Mouse (Mus musculus) cerebellum, postnatal 4 days (tissue): ENCODE measurements around the gene Traf3ip3.
A peak's percentile ranks its signal among the peaks of the same experiment; 100 is the strongest.

Experiments used
- DNase-seq, 2 experiments: peaks; one replicate each; pipeline ENCODE4 v3.0.0; 2022; ENCODE audit warnings: low spot score in 2 of 2, mixed read lengths in 1 of 2

The Traf3ip3 gene

DNA sequence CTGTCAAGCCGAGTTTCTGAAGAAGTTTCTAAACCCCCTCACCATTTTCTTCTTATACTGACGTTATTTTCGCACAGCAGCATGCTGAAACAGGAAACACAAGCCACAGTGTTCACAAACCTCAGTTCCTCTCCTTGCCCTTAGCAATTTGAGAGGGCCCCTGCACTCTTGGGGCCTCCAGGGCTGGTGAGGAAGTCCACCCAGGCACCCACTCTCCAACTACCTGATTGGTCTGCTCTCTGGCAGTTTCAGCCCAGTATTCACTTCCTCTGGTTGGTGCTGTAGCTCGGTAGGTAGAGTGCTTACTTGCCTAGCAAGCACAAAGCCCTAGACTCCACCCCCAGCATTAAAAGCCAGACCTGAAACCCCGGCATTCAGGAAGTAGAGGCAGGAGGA is at the start of gene Traf3ip3:
Gene Traf3ip3 (minus strand): TSS at position 321 of the 396 bp plus-strand sequence.
- no peak for DNase-seq

GRCm38 (mm10) chr1:193250026-193250425 is 48.5 kb upstream of the Traf3ip3 start:
- DNase-seq, result no peak

GRCm38 (mm10) chr1:193244235-193244634 is 42.7 kb upstream of the Traf3ip3 start:
- DNase-seq, result no peak

- DNase-seq, result no peak
Measured at GRCm38 (mm10) chr1:193243571-193244193, 42.2 kb upstream of the Traf3ip3 start.

DNA sequence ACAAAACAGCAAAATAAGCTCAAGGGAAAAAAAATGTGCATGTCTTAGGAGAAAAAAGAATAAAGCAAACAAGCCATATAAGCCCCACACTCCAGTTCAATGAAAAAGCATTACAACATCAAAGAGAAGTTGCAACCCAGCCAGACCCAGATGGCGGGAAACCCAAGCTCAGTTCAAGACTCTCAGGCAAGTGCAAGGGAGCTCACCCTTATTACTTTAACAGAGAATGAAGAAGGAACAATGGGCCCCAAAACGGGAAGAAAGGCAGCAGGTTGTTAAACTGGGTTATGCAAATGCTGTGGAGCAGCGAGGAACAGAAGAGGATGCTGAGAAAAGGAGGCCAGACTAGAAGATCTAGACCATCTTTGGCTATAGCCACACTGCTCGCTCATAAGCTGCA is 41.4 kb upstream of the Traf3ip3 start:
- no peak for DNase-seq

DNA sequence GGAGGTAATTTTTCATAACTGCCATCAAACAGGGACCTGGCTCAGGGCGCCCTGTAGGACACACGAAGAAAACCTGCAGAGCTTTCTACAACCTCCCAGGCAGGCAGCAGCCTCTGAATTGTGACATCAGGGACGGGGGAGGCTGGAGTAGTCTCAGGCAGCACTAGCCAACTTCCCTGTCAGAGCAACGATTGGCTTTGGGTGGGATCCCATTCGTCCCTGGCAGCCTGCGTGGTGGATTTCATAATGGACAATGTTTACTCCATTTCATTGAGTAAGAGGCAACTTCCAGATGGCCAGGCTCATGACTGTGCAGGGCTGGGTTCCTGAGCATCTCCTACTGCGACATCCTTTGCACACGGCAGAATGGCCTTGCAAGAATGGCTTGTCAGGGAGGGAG is 40.7 kb upstream of the Traf3ip3 start:
- peak in 1 of 2 experiments; percentile 56 for DNase-seq

DNA sequence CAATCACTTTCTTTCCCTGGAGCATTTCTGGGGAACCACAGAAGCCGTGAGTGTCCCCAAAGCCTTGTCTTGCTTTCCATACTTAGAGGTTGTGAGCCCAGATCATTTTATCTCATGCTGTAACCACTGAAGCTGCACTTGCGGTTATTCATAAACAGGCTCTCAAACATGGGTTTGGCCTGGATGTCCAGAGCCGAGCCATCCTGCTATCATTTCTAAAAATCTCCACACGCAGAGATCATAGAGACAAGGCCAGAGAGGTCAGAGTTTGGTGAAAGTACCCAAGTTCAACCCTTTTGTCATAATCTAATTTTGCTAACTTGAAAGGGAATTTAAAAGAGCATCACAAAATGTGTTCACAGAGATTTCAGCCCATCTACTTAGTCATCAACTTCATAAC is 39.9 kb upstream of the Traf3ip3 start:
- DNase-seq, result no peak

DNA sequence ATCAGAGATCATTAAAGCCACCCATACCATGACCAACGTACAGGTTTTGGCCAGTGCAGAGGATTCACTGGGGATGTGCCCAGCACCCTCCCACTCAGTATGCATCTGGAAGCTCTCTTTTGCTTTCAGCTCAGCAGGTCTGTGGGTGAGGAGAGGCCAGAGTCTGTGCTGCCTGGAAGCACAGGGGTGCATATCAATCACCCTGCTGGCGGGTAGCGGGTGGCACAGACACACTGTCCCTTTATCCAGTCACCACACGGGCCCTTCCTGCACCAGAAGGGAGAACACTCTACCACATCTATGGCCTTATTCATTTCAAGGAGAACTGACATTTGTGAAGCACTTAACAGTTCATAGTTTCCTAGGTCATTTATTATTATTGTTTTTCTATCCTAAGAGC is 36.9 kb upstream of the Traf3ip3 start:
- DNase-seq, result no peak

GRCm38 (mm10) chr1:193234930-193235329 is 33.4 kb upstream of the Traf3ip3 start:
- DNase-seq, result no peak

DNA sequence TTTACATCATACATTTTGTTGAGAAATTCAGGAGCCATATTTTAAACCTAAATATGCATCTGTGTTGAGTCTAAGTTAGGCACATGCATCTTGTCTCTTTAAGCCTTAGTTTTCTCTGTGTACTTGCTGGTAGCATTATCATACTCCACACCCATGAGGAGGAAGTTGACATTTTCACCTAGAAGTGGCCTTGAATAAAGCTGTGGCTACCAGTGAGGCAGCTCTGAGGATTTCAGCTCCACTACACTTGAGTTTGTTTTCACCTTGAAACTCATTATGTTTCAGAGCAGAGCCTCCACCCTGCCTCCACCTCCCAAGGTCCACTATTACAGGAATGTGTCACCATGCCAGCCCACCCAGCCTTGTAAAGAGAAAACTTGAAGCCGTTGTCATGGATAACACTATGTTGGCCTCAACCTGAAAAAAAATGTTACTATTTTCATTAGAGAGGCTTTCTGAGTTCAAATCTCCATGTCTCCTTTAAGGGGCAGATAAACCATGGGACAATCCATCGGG is 32.7 kb upstream of the Traf3ip3 start:
- no peak for DNase-seq

DNA sequence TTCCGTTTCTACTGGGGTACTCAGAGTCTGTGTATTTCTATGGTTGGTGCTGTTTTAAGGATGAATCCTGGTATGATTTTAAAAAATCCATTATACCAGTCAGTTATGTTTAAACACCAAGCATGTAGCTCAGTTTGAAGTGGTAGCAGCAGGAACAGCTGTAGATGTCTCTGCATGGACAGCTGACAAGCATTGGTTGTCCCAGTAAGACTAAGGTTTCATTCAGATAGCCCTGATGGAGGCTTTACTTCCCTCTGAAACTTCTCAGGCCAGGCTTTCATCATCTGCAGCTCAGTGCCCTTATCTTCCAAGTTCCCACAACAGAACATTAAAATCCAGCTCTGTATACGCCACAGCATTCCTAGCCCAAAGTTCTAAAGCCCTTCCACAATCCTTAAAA is 31.2 kb upstream of the Traf3ip3 start:
- DNase-seq, result no peak

DNA sequence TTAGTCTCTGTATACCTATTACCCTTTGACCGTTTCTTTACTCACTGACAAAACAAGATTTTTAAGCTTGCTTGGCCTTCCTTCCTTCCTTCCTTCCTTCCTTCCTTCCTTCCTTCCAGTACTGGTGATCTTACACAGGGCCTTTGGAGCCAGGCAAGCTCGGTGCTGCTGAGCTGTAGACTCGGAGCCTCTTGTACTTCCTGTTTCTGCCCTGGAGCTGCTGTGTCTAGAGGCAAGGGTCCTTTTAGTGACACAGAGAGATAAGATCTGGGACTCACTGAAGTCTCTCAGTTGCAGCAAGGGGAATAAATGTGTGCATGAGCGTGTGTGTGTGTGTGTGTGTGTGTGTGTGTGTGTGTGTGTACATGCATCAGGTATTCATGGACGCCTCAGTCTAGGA is 29.4 kb upstream of the Traf3ip3 start:
- DNase-seq, result no peak

- DNase-seq, result no peak
Measured at GRCm38 (mm10) chr1:193230531-193230930, 29.0 kb upstream of the Traf3ip3 start.

GRCm38 (mm10) chr1:193229570-193229969 is 28.1 kb upstream of the Traf3ip3 start:
- no peak for DNase-seq

DNA sequence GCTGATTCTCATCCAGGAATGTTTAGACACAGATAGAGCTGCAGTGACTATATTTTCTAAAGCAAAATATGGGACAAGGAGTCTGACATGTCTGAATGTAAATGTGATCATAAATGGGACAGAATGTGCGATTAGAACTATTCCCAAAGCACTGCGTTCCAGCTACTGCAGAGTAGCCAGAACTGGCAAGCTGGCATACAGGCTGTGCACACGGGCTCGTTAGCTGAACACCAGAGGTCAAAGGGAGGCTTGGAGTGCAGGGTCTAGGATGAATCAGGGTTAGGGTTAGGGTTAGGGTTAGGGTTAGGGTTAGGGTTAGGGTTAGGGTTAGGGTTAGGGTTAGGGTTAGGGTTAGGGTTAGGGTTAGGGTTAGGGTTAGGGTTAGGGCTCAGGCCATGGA is 26.0 kb upstream of the Traf3ip3 start:
- DNase-seq, result no peak

DNA sequence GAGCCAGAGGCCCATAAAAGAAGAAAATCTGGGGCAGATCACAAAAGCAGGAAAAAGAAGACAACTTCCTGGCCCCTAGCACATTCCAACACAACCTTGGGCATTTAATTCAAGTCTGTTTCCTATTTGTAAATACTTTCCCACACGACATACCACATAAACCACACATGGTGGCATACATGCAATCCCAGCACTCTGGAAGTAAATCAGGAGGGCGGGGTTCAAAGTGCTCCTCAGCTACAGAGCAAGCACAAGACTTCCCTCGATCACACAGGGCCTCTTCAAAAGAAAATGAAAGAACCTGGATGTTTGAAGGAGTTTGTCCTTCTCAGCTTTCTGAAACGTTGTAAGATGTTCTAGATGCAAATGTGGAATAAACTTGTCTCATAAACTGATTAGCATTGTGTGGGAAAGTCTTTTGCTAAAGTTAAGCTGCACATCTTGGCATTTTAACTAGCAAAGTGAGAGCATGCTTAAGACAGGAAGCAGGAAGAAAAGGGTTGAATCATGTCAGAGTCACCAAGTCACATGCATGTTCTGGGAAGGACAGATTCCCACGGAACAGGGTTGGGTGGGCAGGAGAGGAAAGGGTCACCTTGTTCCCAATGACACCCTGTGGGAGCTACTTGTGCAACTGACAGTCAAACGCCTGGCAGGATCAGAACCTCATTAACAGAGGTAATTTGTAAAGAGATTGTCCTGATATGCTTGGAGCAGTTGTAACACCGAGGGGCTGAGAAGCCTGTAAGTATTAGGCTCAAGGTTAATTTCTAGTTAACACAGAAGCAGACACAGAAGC is 25.4 kb upstream of the Traf3ip3 start:
- no peak for DNase-seq

DNA sequence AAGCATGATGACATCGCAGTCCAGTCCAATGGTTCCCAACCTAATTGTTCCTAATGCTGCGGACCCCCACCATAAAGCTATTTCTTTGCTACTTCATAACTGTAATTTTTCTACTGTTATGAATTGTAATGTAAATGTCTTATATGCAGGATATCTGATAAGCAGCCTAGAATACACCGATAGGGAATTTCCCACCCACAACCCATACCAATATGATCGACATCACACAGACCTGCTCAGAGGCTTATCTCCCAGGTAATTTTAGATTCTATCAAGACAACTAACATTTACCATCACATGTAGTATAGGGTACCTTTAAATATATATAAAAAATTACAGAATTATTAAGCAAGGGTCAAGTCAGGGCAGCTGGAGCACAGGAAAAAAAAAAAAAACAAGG is 24.6 kb upstream of the Traf3ip3 start:
- no peak for DNase-seq

- DNase-seq, result no peak
Measured at GRCm38 (mm10) chr1:193225531-193225930, 24.0 kb upstream of the Traf3ip3 start.

- DNase-seq, result no peak
Measured at GRCm38 (mm10) chr1:193220408-193220807, 18.9 kb upstream of the Traf3ip3 start.

DNA sequence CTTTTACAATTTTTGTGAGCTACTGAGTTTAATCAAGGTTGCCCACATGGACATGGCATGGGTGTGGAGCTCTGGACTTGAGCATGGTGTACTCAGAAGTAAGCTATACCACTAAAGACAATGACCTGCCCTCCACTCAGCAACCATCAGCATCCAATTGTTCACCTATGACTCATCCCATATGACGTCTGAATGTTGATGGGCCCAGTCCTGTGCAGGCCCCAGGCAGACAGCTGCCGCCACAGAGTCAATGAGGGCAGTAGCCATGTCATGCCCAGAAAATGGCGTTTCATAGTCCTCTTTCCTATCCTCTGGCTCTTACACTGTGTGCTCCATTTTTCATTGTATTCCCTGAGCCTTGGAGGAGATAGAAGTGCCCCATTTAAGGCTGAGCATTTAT is 14.5 kb upstream of the Traf3ip3 start:
- DNase-seq, result no peak

DNA sequence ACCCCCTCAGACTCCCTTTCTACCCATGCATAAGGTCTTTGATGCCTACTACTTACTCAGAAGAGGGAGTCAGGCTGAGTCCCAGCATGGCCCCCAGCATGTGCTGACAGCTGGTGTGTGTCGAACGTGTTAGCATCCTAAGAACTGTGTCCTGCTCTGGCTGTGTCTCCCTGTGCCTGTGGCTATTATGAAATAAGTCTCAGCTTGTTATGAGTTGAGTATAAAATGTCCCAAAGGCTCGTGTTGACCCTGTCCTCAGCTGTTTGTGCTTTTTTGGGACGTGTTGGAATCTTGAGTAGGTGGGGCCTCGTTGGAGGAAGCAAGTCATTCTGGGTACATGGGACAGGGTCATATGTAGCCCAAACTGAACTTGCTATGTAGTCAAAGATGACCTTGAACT is 12.6 kb upstream of the Traf3ip3 start:
- no peak for DNase-seq

GRCm38 (mm10) chr1:193211371-193211770 is 9.9 kb upstream of the Traf3ip3 start:
- no peak for DNase-seq

DNA sequence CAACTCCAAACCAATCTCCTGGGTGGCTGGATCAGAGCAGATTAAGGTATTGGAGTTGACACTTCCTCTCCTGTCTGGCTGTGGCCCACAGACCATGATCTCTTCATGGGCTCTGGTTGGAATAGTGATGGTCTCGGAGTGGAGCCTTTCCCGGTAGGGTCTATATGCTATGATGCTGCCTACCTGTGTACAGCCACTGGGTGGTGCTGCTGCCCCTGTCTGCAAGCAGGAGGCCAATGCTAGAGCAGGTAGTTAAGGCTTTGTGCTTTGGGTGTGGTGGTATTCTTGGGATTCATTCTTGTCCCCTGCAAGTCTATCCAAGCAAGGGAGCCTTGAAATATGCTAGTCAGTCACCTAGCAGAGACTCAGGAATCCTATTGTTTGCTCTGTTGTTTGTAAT is 6.7 kb upstream of the Traf3ip3 start:
- peak in 1 of 2 experiments; percentile 17 for DNase-seq
